Mouse (Mus musculus) ES-Bruce4 (cell line): ENCODE measurements at regions not wholly inside any gene's neighbourhood (a gene's known extent, or its start where the extent isn't known, plus 50 kb on each side); places are given as distances from the start of the nearest gene placed in this dataset.

Experiments used
- H3K27ac ChIP-seq: 2 replicates; pipeline ENCODE4 v1.5.1; 2012; ENCODE audit warnings: low read length, inconsistent platforms; ENCODE audit not compliant: insufficient read depth
- H3K27me3 ChIP-seq: 2 replicates; pipeline ENCODE4 v1.6.1; 2012; ENCODE audit warnings: mild to moderate bottlenecking, low read length, inconsistent platforms; ENCODE audit not compliant: control insufficient read depth, poor library complexity, insufficient read depth, severe bottlenecking
- H3K36me3 ChIP-seq: 2 replicates; pipeline ENCODE4 v1.6.1; 2012; ENCODE audit warnings: inconsistent platforms, mild to moderate bottlenecking, low read length, moderate library complexity; ENCODE audit not compliant: control insufficient read depth, poor library complexity, insufficient read depth, severe bottlenecking
- H3K4me1 ChIP-seq: one replicate; pipeline ENCODE4 v1.8.1; 2011; ENCODE audit warnings: low read length; ENCODE audit not compliant: control insufficient read depth, insufficient read depth
- H3K4me3 ChIP-seq: 2 replicates; pipeline ENCODE4 v1.5.1; 2011; ENCODE audit warnings: low read depth, mild to moderate bottlenecking, low read length
- H3K9ac ChIP-seq: 2 replicates; pipeline ENCODE4 v1.6.1; 2012; ENCODE audit warnings: low read depth, mild to moderate bottlenecking, inconsistent platforms; ENCODE audit not compliant: poor library complexity, severe bottlenecking
- H3K9me3 ChIP-seq: replicated peaks from 2 replicates; pipeline ENCODE4 v1.6.1; 2012; ENCODE audit warnings: mild to moderate bottlenecking, low read length, inconsistent platforms; ENCODE audit not compliant: control insufficient read depth, poor library complexity, insufficient read depth, severe bottlenecking
- CTCF ChIP-seq: IDR thresholded peaks from one replicate; pipeline ENCODE4 v1.8.1; 2011; ENCODE audit warnings: low read depth, low read length
- EP300 ChIP-seq: IDR thresholded peaks from 2 replicates; pipeline ENCODE4 v1.6.1; 2011; ENCODE audit warnings: low read depth, low read length; ENCODE audit not compliant: insufficient read depth
- POLR2A ChIP-seq: IDR thresholded peaks from one replicate; pipeline ENCODE4 v1.8.1; 2011; ENCODE audit warnings: low read length; ENCODE audit not compliant: insufficient read depth

- no peak overlapping the region for H3K4me3 ChIP-seq
- H3K27ac ChIP-seq, result no peak overlapping the region
- TF ChIP-seq POLR2A (no peak), EP300 (no peak)
- H3K9me3 ChIP-seq, result no peaks in the 10 kb centered on the region
- no peak overlapping the region for H3K9ac ChIP-seq
- no peaks in the 10 kb centered on the region for H3K36me3 ChIP-seq
- H3K27me3 ChIP-seq, result no peaks in the 10 kb centered on the region
- H3K4me1 ChIP-seq, result no peaks in the 10 kb centered on the region
Observed at GRCm38 (mm10) chr17:45318211-45319076, 115.1 kb downstream of the Cdc5l start.

GRCm38 (mm10) chr17:45312510-45313266 is 120.8 kb downstream of the Cdc5l start:
- no peak overlapping the region for H3K9ac ChIP-seq
- no peak for TF ChIP-seq EP300
- TF ChIP-seq POLR2A, result no peak
- no peak for TF ChIP-seq CTCF
- H3K4me1 ChIP-seq, result no peaks in the 10 kb centered on the region
- no peak overlapping the region for H3K27ac ChIP-seq
- H3K4me3 ChIP-seq, result no peak overlapping the region
- H3K27me3 ChIP-seq, result no peaks in the 10 kb centered on the region
- H3K36me3 ChIP-seq, result no peaks in the 10 kb centered on the region
- no peaks in the 10 kb centered on the region for H3K9me3 ChIP-seq

- TF ChIP-seq CTCF, result no peak
- TF ChIP-seq EP300, result no peak
- Histone ChIP-seq H3K4me1 (no peaks in the 10 kb centered on the region), H3K36me3 (no peaks in the 10 kb centered on the region), H3K9me3 (no peaks in the 10 kb centered on the region), H3K4me3 (no peak overlapping the region), H3K27ac (no peak overlapping the region), H3K9ac (no peak overlapping the region), H3K27me3 (no peaks in the 10 kb centered on the region)
Observed at GRCm38 (mm10) chr17:45306506-45306905, 127.0 kb downstream of the Cdc5l start.

GRCm38 (mm10) chr17:45303183-45303582 is 130.4 kb downstream of the Cdc5l start:
- Histone ChIP-seq H3K4me3 (no peak overlapping the region), H3K9ac (no peak overlapping the region), H3K27me3 (no peaks in the 10 kb centered on the region), H3K9me3 (no peaks in the 10 kb centered on the region), H3K36me3 (no peaks in the 10 kb centered on the region), H3K27ac (no peak overlapping the region), H3K4me1 (no peaks in the 10 kb centered on the region)
- TF ChIP-seq EP300 (no peak), POLR2A (no peak), CTCF (no peak)

- H3K9ac ChIP-seq, result no peak overlapping the region
- H3K27me3 ChIP-seq, result no peaks in the 10 kb centered on the region
- H3K9me3 ChIP-seq, result no peaks in the 10 kb centered on the region
- H3K36me3 ChIP-seq, result no peaks in the 10 kb centered on the region
- H3K4me1 ChIP-seq, result no peaks in the 10 kb centered on the region
- no peak overlapping the region for H3K4me3 ChIP-seq
- TF ChIP-seq CTCF (no peak), POLR2A (no peak), EP300 (no peak)
- no peak overlapping the region for H3K27ac ChIP-seq
Observed at GRCm38 (mm10) chr17:45298355-45298754, 135.2 kb downstream of the Cdc5l start.

GRCm38 (mm10) chr17:45297860-45298259 is 135.7 kb downstream of the Cdc5l start:
- H3K4me1 ChIP-seq, result no peaks in the 10 kb centered on the region
- H3K27ac ChIP-seq, result no peak overlapping the region
- H3K4me3 ChIP-seq, result no peak overlapping the region
- no peaks in the 10 kb centered on the region for H3K27me3 ChIP-seq
- no peak overlapping the region for H3K9ac ChIP-seq
- H3K9me3 ChIP-seq, result no peaks in the 10 kb centered on the region
- TF ChIP-seq CTCF, result no peak
- H3K36me3 ChIP-seq, result no peaks in the 10 kb centered on the region
